10 mouse cellular contexts compared by ENCODE assay signal in genomic region chr7:142657341-142657791, GRCm38 (mm10). TPM values are rescaled to one million over a fixed set of nuclear protein-coding genes. Genes with fewer than 3 reads are reported as not detected.
DNase-seq lines count a peak whose midpoint lies in the region; ATAC-seq lines count a peak whose summit lies in the region.
"Had no signal": no experiment of that assay in that cellular context is flagged by ENCODE, and none has a peak within 500 bp of the region (broad histone marks: within the 10 kb centered on the region; RNA-seq: fewer than 3 reads in every experiment).

No protein-coding gene starts in this region.

- H3K4me1 ChIP-seq in kidney, embryonic 14.5 days (ENCODE audit: control insufficient read depth, insufficient read depth, low read length), result peaks cover 24% of the 10 kb centered on the region; the same call in 1 of the 2 replicates
- peaks cover 49% of the 10 kb centered on the region for H3K4me1 ChIP-seq in embryonic facial prominence, embryonic 13.5 days
- peaks cover 19% of the 10 kb centered on the region for H3K4me1 ChIP-seq in hindbrain, embryonic 16.5 days (ENCODE audit: control insufficient read depth, insufficient read depth, low read depth, low read length)

- H3K4me2 ChIP-seq in kidney, embryonic 14.5 days (replicated peaks; ENCODE audit: low read depth, low read length), result peak overlapping the region; percentile 67
- peak overlapping the region; percentile 69 for H3K4me2 ChIP-seq in embryonic facial prominence, embryonic 13.5 days
- peak overlapping the region; percentile 4; the same call in 1 of the 2 replicates for H3K4me2 ChIP-seq in hindbrain, embryonic 16.5 days (ENCODE audit: low read length)

- DNase-seq in kidney, postnatal 36 days, result no peak
- peak; percentile 61 for DNase-seq in neural tube, embryonic 10.5 days (ENCODE audit: extremely low spot score, low spot score)
- no peak for DNase-seq in cerebellum, postnatal 25 days
- DNase-seq in adrenal gland, postnatal 36 days, result no peak
- DNase-seq in spleen, postnatal 36 days (ENCODE audit: low spot score in 2 of 2), result no peak

- peak overlapping the region; percentile 64 for H3K4me3 ChIP-seq in kidney, embryonic 14.5 days (ENCODE audit: low read length)
- H3K4me3 ChIP-seq in embryonic facial prominence, embryonic 13.5 days, result peak overlapping the region; percentile 65
- peak overlapping the region; percentile 39 for H3K4me3 ChIP-seq in hindbrain, embryonic 16.5 days (ENCODE audit: low read length)
- H3K4me3 ChIP-seq: heart, adult 2 months; megakaryocyte, embryonic 14.5 days had no signal

- H3K9ac ChIP-seq in kidney, embryonic 14.5 days (ENCODE audit: low read depth, low read length), result peak overlapping the region; percentile 88
- peak overlapping the region; percentile 93 for H3K9ac ChIP-seq in embryonic facial prominence, embryonic 13.5 days
- no peak overlapping the region for H3K9ac ChIP-seq in hindbrain, embryonic 16.5 days (ENCODE audit: low read depth, low read length)

- peak overlapping the region; percentile 92 for H3K27ac ChIP-seq in kidney, embryonic 14.5 days (ENCODE audit: low read depth, low read length)
- peak overlapping the region; percentile 96 for H3K27ac ChIP-seq in embryonic facial prominence, embryonic 13.5 days
- no peak overlapping the region for H3K27ac ChIP-seq in hindbrain, embryonic 16.5 days (ENCODE audit: low read depth, low read length)
- H3K27ac ChIP-seq: heart, adult 2 months had no signal

- peak; percentile 44 for ATAC-seq in kidney, embryonic 14.5 days (ENCODE audit: low FRiP score, low TSS enrichment)
- no peak for ATAC-seq in embryonic facial prominence, embryonic 13.5 days (ENCODE audit: insufficient number of reproducible peaks, insufficient read depth, low FRiP score, low TSS enrichment, low read depth)
- no peak for ATAC-seq in hindbrain, embryonic 16.5 days

- no peaks in the 10 kb centered on the region for H3K9me3 ChIP-seq in kidney, embryonic 14.5 days (ENCODE audit: control insufficient read depth, low read length)
- H3K9me3 ChIP-seq in embryonic facial prominence, embryonic 13.5 days, result no peaks in the 10 kb centered on the region
- no peaks in the 10 kb centered on the region for H3K9me3 ChIP-seq in hindbrain, embryonic 16.5 days (ENCODE audit: control insufficient read depth, low read length)
- H3K9me3 ChIP-seq: megakaryocyte, embryonic 14.5 days had no signal

- WGBS in kidney, embryonic 14.5 days, result 7% methylated on average over 5 of the region's 9 CpGs
- 10% methylated on average over 8 of the region's 9 CpGs for WGBS in embryonic facial prominence, embryonic 13.5 days
- WGBS in hindbrain, embryonic 16.5 days, result 9% methylated on average over 6 of the region's 9 CpGs

- peaks cover 75% of the 10 kb centered on the region for H3K27me3 ChIP-seq in kidney, embryonic 14.5 days (ENCODE audit: control insufficient read depth, insufficient read depth, low read length)
- H3K27me3 ChIP-seq in embryonic facial prominence, embryonic 13.5 days, result peaks cover 94% of the 10 kb centered on the region
- peaks cover 79% of the 10 kb centered on the region for H3K27me3 ChIP-seq in hindbrain, embryonic 16.5 days (replicated peaks; ENCODE audit: control insufficient read depth, insufficient read depth, low read length)

- H3K36me3 ChIP-seq in kidney, embryonic 14.5 days (ENCODE audit: control insufficient read depth, insufficient read depth, low read length), result peaks cover 21% of the 10 kb centered on the region
- H3K36me3 ChIP-seq in embryonic facial prominence, embryonic 13.5 days, result peaks cover 28% of the 10 kb centered on the region
- no peaks in the 10 kb centered on the region for H3K36me3 ChIP-seq in hindbrain, embryonic 16.5 days (ENCODE audit: control insufficient read depth, insufficient read depth, low read length)

RNA-seq across cellular contexts. Expression of gene Igf2, which starts 9.2 kb away (rescaled TPM):
- 627 and 715 TPM in 2 replicates for polyA plus RNA-seq in kidney, embryonic 14.5 days (2014; fragmentation: Nextera tagmentation; extraction: Ambion mirVana)
- polyA plus RNA-seq in embryonic facial prominence, embryonic 13.5 days (2015; fragmentation: Nextera tagmentation; extraction: Ambion mirVana), result 634 and 679 TPM in 2 replicates
- 157 and 172 TPM in 2 replicates for polyA plus RNA-seq in hindbrain, embryonic 16.5 days (2015; fragmentation: Nextera tagmentation; extraction: Ambion mirVana)
- total RNA-seq in adrenal gland, postnatal 36 days (2021), result 1 to 10 TPM; 8.1 to 9.0 TPM

RNA-seq across cellular contexts. Expression of gene Gm49394, which starts 12.4 kb away (rescaled TPM):
- polyA plus RNA-seq in kidney, embryonic 14.5 days (2014; fragmentation: Nextera tagmentation; extraction: Ambion mirVana), result not detected in 2 replicates
- polyA plus RNA-seq in embryonic facial prominence, embryonic 13.5 days (2015; fragmentation: Nextera tagmentation; extraction: Ambion mirVana), result 0.10 TPM in 1 of 2 replicates, not detected in the other
- polyA plus RNA-seq in hindbrain, embryonic 16.5 days (2015; fragmentation: Nextera tagmentation; extraction: Ambion mirVana), result 0.11 TPM in 1 of 2 replicates, not detected in the other
- not detected for total RNA-seq in adrenal gland, postnatal 36 days (2021)
- total RNA-seq: heart, adult 2 months had no signal
- polyA plus RNA-seq: heart, adult 2 months had no signal

Comparison
In these comparisons a context has a peak if more than half of its experiments do, and no peak if none do; other contexts are left out.
1. H3K4me2 ChIP-seq: peak in every context shown above with its lines; median percentile 69 in embryonic facial prominence, embryonic 13.5 days; 67 in kidney, embryonic 14.5 days; 4 in hindbrain, embryonic 16.5 days.